8 mouse cellular contexts compared by ENCODE assay signal in the genomic region with DNA sequence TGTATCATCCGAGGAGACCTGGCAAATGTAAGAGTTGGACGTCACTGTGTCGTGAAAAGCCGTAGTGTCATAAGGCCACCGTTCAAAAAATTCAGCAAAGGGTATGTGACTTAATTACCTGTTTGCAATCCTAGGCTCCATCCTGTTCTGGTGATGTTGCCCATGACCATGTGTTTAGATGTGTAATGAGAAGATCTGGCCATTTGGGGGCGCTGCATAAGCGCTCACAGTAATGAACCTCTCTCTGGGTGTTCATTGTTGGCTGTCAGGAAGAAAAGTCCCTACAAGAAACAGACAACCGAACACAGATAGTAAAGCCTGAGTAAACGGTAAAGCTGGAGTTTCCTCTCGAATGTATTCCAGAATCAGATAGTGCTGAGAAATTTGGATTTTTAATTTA.
DNase-seq lines count a peak whose midpoint lies in the region.

No protein-coding gene starts in this region.

- DNase-seq in cerebellum, postnatal 36 days = peak; percentile 7 to 13
- DNase-seq in cerebellum, adult 11-12 months = no peak
- peak; percentile 7 for DNase-seq in lung, postnatal 10 days
- no peak for DNase-seq in lung, postnatal 14 days
- DNase-seq in c-Kit-positive CD71-negative TER-119-negative erythroid progenitor cells, embryonic 14.5 days (ENCODE audit: low read depth) = peak; percentile 47
- DNase-seq in natural killer cell, adult 2 months (ENCODE audit: low spot score in 2 of 2) = peak; percentile 19 to 30
- no peak for DNase-seq in right cerebral cortex, adult 2 months (ENCODE audit: low spot score in 2 of 2)
- no peak for DNase-seq in frontal cortex, postnatal 36 days (ENCODE audit: low spot score in 2 of 2)

Comparison
In these comparisons a context has a peak if more than half of its experiments do, and no peak if none do; other contexts are left out.
1. DNase-seq: peak in cerebellum, postnatal 36 days (2 of 2), lung, postnatal 10 days (single experiment), c-Kit-positive CD71-negative TER-119-negative erythroid progenitor cells, embryonic 14.5 days (single experiment) and natural killer cell, adult 2 months (2 of 2); none in cerebellum, adult 11-12 months (single experiment), lung, postnatal 14 days (single experiment), right cerebral cortex, adult 2 months (0 of 2) and frontal cortex, postnatal 36 days (0 of 2).